Mouse (Mus musculus) heart, embryonic 14.5 days (tissue): ENCODE measurements around the gene Prcd. TPM values are rescaled to one million over a fixed set of nuclear protein-coding genes. Genes with fewer than 3 reads are reported as not detected.

Source experiments
- ATAC-seq: fragments of 200-750 bp; cut with Nextera tagmentation; 2 replicates; pipeline ENCODE4 v1.8.0; 2017; ENCODE audit warnings: low read depth, moderate TSS enrichment; ENCODE audit not compliant: insufficient number of reproducible peaks, insufficient read depth, low FRiP score
- H3K27ac ChIP-seq, 2 experiments: fragments of 200-500 bp in 1 of 2; fragments of 300-500 bp in 1 of 2; sonication (generic) in 1 of 2; replicated peaks in 1 of 2; 2 replicates each; pipeline ENCODE4 v1.5.1; 2012 to 2014; ENCODE audit warnings: low read depth in 2 of 2, low read length in 2 of 2, control low read depth in 1 of 2, mild to moderate bottlenecking in 1 of 2, mixed read lengths in 1 of 2; ENCODE audit not compliant: control insufficient read depth in 1 of 2, insufficient read depth in 1 of 2
- H3K27me3 ChIP-seq: fragments of 300-500 bp; sonication (generic); 2 replicates; pipeline ENCODE4 v1.6.1; 2014; ENCODE audit warnings: mild to moderate bottlenecking, low read length, control low read depth; ENCODE audit not compliant: control insufficient read depth, insufficient read depth
- H3K36me3 ChIP-seq: fragments of 300-500 bp; sonication (generic); 2 replicates; pipeline ENCODE4 v1.6.1; 2014; ENCODE audit warnings: mild to moderate bottlenecking, control low read depth, low read length, mixed read lengths; ENCODE audit not compliant: control insufficient read depth, insufficient read depth
- H3K4me1 ChIP-seq, 2 experiments: fragments of 200-500 bp in 1 of 2; fragments of 300-500 bp in 1 of 2; sonication (generic) in 1 of 2; 2 replicates each; pipeline ENCODE4 v1.6.1; 2012 to 2014; ENCODE audit warnings: low read length in 2 of 2, control low read depth in 1 of 2, mixed read lengths in 1 of 2; ENCODE audit not compliant: control insufficient read depth in 2 of 2, insufficient read depth in 2 of 2
- H3K4me2 ChIP-seq: fragments of 300-500 bp; sonication (generic); 2 replicates; pipeline ENCODE4 v1.6.1; 2014; ENCODE audit warnings: mild to moderate bottlenecking, low read length
- H3K4me3 ChIP-seq, 2 experiments: fragments of 200-500 bp in 1 of 2; fragments of 300-500 bp in 1 of 2; sonication (generic) in 1 of 2; 2 replicates each; pipeline ENCODE4 v1.5.1; 2012 to 2014; ENCODE audit warnings: low read length in 2 of 2, mild to moderate bottlenecking in 2 of 2, control low read depth in 1 of 2, low read depth in 1 of 2, moderate library complexity in 1 of 2; ENCODE audit not compliant: control insufficient read depth in 1 of 2, insufficient read depth in 1 of 2
- H3K9ac ChIP-seq: fragments of 300-500 bp; sonication (generic); 2 replicates; pipeline ENCODE4 v1.6.1; 2014; ENCODE audit warnings: mild to moderate bottlenecking, low read length
- H3K9me3 ChIP-seq: fragments of 300-500 bp; sonication (generic); 2 replicates; pipeline ENCODE4 v1.6.1; 2016; ENCODE audit warnings: low read length, control low read depth; ENCODE audit not compliant: control insufficient read depth
- WGBS: fragments of 180-500 bp; shearing (Covaris S2); extraction: QIAGEN DNeasy Blood & Tissue Kit; methylation state at CpG from one replicate; pipeline ENCODE4 v1.1.7; 2014; 5-methylcytosine and 5-hydroxymethylcytosine counted together
- polyA plus RNA-seq: library from polyadenylated mRNA; unstranded; fragments of >200 nt; fragmentation: Nextera tagmentation; extraction: Ambion mirVana; gene quantifications from 2 replicates; pipeline ENCODE4 v1.2.1, GENCODE M21; 2014

Prcd gene
- polyA plus RNA-seq, 1 experiment from 2014 or later = 1.9 TPM

GRCm38 (mm10) chr11:116651339-116651738 is 2.0 kb upstream of the Prcd start:
- Histone ChIP-seq H3K4me2 (no peak overlapping the region), H3K9ac (no peak overlapping the region), H3K9me3 (no peaks in the 10 kb centered on the region), H3K4me3 (no peak overlapping the region), H3K36me3 (no peaks in the 10 kb centered on the region), H3K27me3 (peaks cover 43% of the 10 kb centered on the region), H3K27ac (no peak overlapping the region), H3K4me1 (peaks cover 15 to 25% of the 10 kb centered on the region in 2 experiments)
- ATAC-seq = no peak
- WGBS = 83% methylated on average over 8 of the region's 8 CpGs

- H3K9ac ChIP-seq = no peak overlapping the region
- no peak overlapping the region; the same call in 1 of the 2 replicates for H3K4me2 ChIP-seq
Measured at GRCm38 (mm10) chr11:116652330-116653098, 820 bp upstream of the Prcd start.

GRCm38 (mm10) chr11:116653709-116654221 is 431 bp downstream of the Prcd start:
- no peaks in the 10 kb centered on the region for H3K36me3 ChIP-seq
- no peaks in the 10 kb centered on the region for H3K9me3 ChIP-seq
- H3K4me3 ChIP-seq = peak overlapping the region; percentile 45
- H3K9ac ChIP-seq = peak overlapping the region; percentile 68
- H3K27me3 ChIP-seq = peaks cover 43% of the 10 kb centered on the region
- H3K27ac ChIP-seq = no peak overlapping the region
- WGBS = under 1% methylated on average over 46 of the region's 47 CpGs
- no peak for ATAC-seq
- peak overlapping the region; percentile 80 for H3K4me2 ChIP-seq
- H3K4me1 ChIP-seq = peaks cover 14 to 30% of the 10 kb centered on the region in 2 experiments

More at GRCm38 (mm10) chr11:116652330-116653098, 820 bp upstream of the Prcd start:
- ATAC-seq = no peak
- Histone ChIP-seq H3K4me1 (peaks cover 14 to 31% of the 10 kb centered on the region in 2 experiments), H3K36me3 (no peaks in the 10 kb centered on the region), H3K27me3 (peaks cover 43% of the 10 kb centered on the region), H3K9me3 (no peaks in the 10 kb centered on the region), H3K4me3 (no peak overlapping the region), H3K27ac (no peak overlapping the region)
- 68% methylated on average over 25 of the region's 25 CpGs for WGBS

GRCm38 (mm10) chr11:116654255-116654821 is 1.0 kb downstream of the Prcd start, which contains the start of gene Cygb:
Gene Cygb, minus strand, starts transcription at chr11:116654313.
- H3K4me1 ChIP-seq = peaks cover 14 to 30% of the 10 kb centered on the region in 2 experiments
- H3K9me3 ChIP-seq = no peaks in the 10 kb centered on the region
- no peaks in the 10 kb centered on the region for H3K36me3 ChIP-seq
- H3K27ac ChIP-seq = no peak within 1 kb of the TSS
- H3K4me3 ChIP-seq = peak within 1 kb of the TSS; percentile 45
- ATAC-seq = no peak
- H3K4me2 ChIP-seq = peak within 1 kb of the TSS; percentile 80
- WGBS = 4% methylated on average over 28 of the region's 28 CpGs
- H3K9ac ChIP-seq = peak within 1 kb of the TSS; percentile 68
- H3K27me3 ChIP-seq = peaks cover 43% of the 10 kb centered on the region

GRCm38 (mm10) chr11:116656348-116657191 is 3.2 kb downstream of the Prcd start:
- Histone ChIP-seq H3K9ac (peak overlapping the region; percentile 5; the same call in 1 of the 2 replicates), H3K4me1 (peaks cover 27 to 47% of the 10 kb centered on the region in 2 experiments), H3K4me3 (no peak overlapping the region), H3K27ac (peak overlapping the region in 1 of 2 experiments; percentile 73; a peak in 2 of 4 replicates), H3K36me3 (no peaks in the 10 kb centered on the region), H3K4me2 (peak overlapping the region; percentile 57; the same call in 1 of the 2 replicates), H3K9me3 (no peaks in the 10 kb centered on the region), H3K27me3 (peaks cover 33% of the 10 kb centered on the region)
- 48% methylated on average over 16 of the region's 16 CpGs for WGBS
- ATAC-seq = no peak

- WGBS = 9% methylated on average over 22 of the region's 22 CpGs
- Histone ChIP-seq H3K4me3 (peak overlapping the region; percentile 27 to 47), H3K36me3 (no peaks in the 10 kb centered on the region), H3K4me2 (peak overlapping the region; percentile 57), H3K4me1 (peaks cover 36 to 56% of the 10 kb centered on the region in 2 experiments), H3K27ac (peak overlapping the region; percentile 73 to 93), H3K9me3 (no peaks in the 10 kb centered on the region), H3K9ac (peak overlapping the region; percentile 51), H3K27me3 (peaks cover 28% of the 10 kb centered on the region)
- ATAC-seq = peak; percentile 86
Measured at GRCm38 (mm10) chr11:116657311-116658223, 4.2 kb downstream of the Prcd start.
